Mouse (Mus musculus) stomach, postnatal 0 days (tissue): Measurements from ENCODE around the gene Olfr1364.

Experiments used
- CTCF ChIP-seq: IDR thresholded peaks from 2 replicates; pipeline ENCODE4 v1.5.1; 2016; ENCODE audit warnings: antibody characterized with exemption, low read depth, mild to moderate bottlenecking, moderate library complexity
- EP300 ChIP-seq: optimal IDR thresholded peaks from 2 replicates; pipeline ENCODE3; 2016; ENCODE audit warnings: antibody characterized with exemption

DNA sequence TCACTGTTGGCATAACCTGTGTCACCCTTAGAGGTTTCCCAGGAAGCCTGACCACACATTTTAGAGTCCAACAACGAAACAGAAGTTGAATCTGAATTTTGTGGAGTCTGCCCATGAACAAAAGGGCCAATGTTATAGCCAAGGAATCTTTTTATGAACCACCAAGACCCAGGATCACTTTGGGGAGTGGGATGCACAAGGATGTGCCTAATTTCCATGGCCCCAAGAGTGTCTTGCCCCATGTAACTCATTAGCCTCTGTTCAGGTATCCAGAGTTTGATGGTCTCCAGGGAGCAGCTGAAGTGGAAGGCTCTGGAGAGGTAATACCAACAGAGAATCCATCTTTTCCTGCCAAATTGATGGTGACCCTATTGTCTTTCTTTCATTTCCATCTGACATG lies 21.8 kb downstream of the Olfr1364 start, which contains the start of gene Olfr1535:
- TF ChIP-seq CTCF (no peak), EP300 (no peak)
